Mouse (Mus musculus): ENCODE results near the gene Izumo1. TPM values are rescaled to one million over a fixed set of nuclear protein-coding genes. Genes with fewer than 3 reads are reported as not detected.
A peak's percentile ranks its signal among the peaks of the same experiment; 100 is the strongest.
"Not testable (repeated sequence)": the region's sequence is repeated elsewhere in the genome, so short reads cannot be mapped to it uniquely, and the experiment has no call there.

Izumo1 gene
- total RNA-seq, 2 experiments from 2014 or later, result not detected

- Histone ChIP-seq H3K27ac (peak overlapping the region; percentile 14; the same call in 1 of the 2 replicates), H3K4me3 (no peak overlapping the region)
- TF ChIP-seq CTCF (conservative IDR thresholded peaks at IDR 0.05), result no peak
- DNase-seq (ENCODE audit: low spot score in 2 of 2), result no peak
These were observed 18.8 kb downstream of the Izumo1 start for GRCm38 (mm10) chr7:45640191-45640957.

- no peak for DNase-seq (ENCODE audit: low spot score in 2 of 2)
- H3K27ac ChIP-seq, result 0 out of 2 replicates have a peak overlapping the region, but pooled peaks have one; percentile 7
- H3K4me3 ChIP-seq, result no peak overlapping the region
- TF ChIP-seq CTCF (conservative IDR thresholded peaks at IDR 0.05), result no peak
These were observed 19.9 kb downstream of the Izumo1 start for GRCm38 (mm10) chr7:45641391-45642040.

- DNase-seq (ENCODE audit: low spot score in 2 of 2), result no peak
- no peak for TF ChIP-seq CTCF (conservative IDR thresholded peaks at IDR 0.05)
- 0 out of 2 replicates have a peak overlapping the region, but pooled peaks have one; percentile 7 for H3K27ac ChIP-seq
- no peak overlapping the region for H3K4me3 ChIP-seq
These were observed 20.5 kb downstream of the Izumo1 start for GRCm38 (mm10) chr7:45642083-45642482.

DNA sequence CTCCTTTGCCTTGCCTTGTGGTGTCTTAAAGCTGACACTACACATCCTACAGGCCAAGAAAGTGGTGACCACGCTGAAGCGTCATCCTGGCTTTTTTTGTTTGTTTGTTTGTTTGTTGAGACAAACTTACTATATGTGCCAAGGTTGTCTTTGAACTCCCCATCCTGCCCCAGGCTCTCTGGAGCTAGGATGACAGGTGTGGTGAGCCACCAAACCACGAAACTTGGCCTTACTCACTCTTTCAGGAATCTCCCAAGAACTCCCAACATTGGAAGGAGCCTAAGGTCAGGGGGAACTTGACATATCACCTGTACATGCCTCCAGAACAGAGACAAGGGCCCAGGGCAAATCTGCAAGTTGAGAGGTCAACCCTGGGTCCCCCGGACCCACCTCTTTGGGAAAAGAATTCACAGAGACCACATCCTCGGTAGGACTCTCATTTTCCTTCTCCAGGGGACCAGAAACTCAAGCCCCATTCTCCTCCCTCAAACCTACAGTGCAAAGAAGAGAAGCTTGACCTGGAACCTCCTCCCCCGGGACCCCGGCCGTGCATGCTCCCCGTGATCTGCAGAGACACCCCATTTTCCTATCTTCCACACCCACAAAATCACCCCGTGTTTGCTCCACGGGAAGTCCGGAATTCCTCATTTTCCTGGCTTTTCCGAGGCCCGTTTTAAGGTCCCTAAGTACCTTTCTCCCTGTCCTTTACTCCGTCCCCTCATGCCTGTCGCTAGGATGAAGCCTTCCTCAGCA, 21.1 kb downstream of the Izumo1 start:
- TF ChIP-seq CTCF (conservative IDR thresholded peaks at IDR 0.05), result no peak
- H3K4me3 ChIP-seq, result peak overlapping the region; percentile 59
- H3K27ac ChIP-seq, result peak overlapping the region; percentile 85
- DNase-seq (ENCODE audit: low spot score in 2 of 2), result no peak

DNA sequence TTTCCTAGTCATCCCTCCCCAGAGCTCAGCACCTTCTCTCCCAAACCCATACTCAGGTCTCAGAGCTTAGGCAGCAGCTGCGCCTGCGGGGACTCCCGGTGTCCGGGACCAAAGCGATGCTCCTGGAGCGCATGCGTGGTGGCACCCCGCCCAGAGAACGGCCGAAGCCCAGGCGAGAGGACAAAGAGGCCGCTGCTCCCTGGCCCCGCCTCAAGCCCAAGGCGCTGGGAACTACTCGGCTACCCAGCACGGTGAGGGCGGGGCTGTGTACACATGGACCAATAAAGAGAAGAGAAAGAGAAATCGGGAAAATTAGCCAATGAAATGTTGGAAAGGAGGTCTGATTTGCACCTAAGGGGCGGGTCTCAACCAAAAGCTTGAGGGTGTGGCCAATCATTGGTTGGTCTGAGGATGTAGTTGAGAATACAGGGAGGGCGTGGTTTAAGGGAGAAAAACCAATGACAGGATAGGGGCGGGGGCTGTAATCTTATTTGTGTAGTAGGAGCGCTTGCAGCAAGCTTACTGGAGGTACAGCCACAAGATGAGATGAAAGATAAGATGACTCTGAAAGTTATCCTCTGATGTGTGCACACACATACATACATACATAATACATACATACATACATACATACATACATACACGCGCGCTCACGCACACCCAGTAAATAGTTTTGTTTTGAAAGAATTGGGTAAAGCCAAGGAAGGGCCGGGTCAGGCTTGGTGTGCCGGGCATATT, 22.0 kb downstream of the Izumo1 start:
- Histone ChIP-seq H3K27ac (peak overlapping the region; percentile 85), H3K4me3 (peak overlapping the region; percentile 59)
- TF ChIP-seq CTCF (conservative IDR thresholded peaks at IDR 0.05), result no peak
- DNase-seq (ENCODE audit: low spot score in 2 of 2), result peak; percentile 86 to 94

- H3K4me3 ChIP-seq, result peak overlapping the region; percentile 51
- DNase-seq (ENCODE audit: low spot score in 2 of 2), result peak; percentile 67 to 76
- H3K27ac ChIP-seq, result peak overlapping the region; percentile 63
- TF ChIP-seq CTCF (conservative IDR thresholded peaks at IDR 0.05), result no peak
These were observed 22.6 kb downstream of the Izumo1 start for GRCm38 (mm10) chr7:45644183-45644582.

GRCm38 (mm10) chr7:45644872-45645590, 23.4 kb downstream of the Izumo1 start:
- Histone ChIP-seq H3K4me3 (peak overlapping the region; percentile 51), H3K27ac (peak overlapping the region; percentile 63)
- TF ChIP-seq CTCF (conservative IDR thresholded peaks at IDR 0.05), result no peak
- no peak for DNase-seq (ENCODE audit: low spot score in 2 of 2)

- no peak overlapping the region for H3K4me3 ChIP-seq
- H3K27ac ChIP-seq, result no peak overlapping the region
- TF ChIP-seq CTCF (conservative IDR thresholded peaks at IDR 0.05), result no peak
- DNase-seq (ENCODE audit: low spot score in 2 of 2), result no peak
These were observed 24.0 kb downstream of the Izumo1 start for GRCm38 (mm10) chr7:45645591-45645971.

GRCm38 (mm10) chr7:45646671-45647070, 25.1 kb downstream of the Izumo1 start:
- H3K4me3 ChIP-seq, result no peak overlapping the region
- no peak for DNase-seq (ENCODE audit: low spot score in 2 of 2)
- no peak for TF ChIP-seq CTCF (conservative IDR thresholded peaks at IDR 0.05)
- no peak overlapping the region for H3K27ac ChIP-seq

- no peak for TF ChIP-seq CTCF (conservative IDR thresholded peaks at IDR 0.05)
- DNase-seq (ENCODE audit: low spot score in 2 of 2), result no peak
- Histone ChIP-seq H3K4me3 (no peak overlapping the region), H3K27ac (no peak overlapping the region)
These were observed 27.7 kb downstream of the Izumo1 start for GRCm38 (mm10) chr7:45649351-45649750.

- H3K4me3 ChIP-seq; H3K27ac ChIP-seq; DNase-seq (ENCODE audit: low spot score in 2 of 2): not testable (repeated sequence)
These were observed 28.9 kb downstream of the Izumo1 start for GRCm38 (mm10) chr7:45650484-45650883.
